Mouse (Mus musculus): ENCODE data around the gene Cdk2ap1.
"Not testable (repeated sequence)": the region's sequence is repeated elsewhere in the genome, so short reads cannot be mapped to it uniquely, and the experiment has no call there.

DNA sequence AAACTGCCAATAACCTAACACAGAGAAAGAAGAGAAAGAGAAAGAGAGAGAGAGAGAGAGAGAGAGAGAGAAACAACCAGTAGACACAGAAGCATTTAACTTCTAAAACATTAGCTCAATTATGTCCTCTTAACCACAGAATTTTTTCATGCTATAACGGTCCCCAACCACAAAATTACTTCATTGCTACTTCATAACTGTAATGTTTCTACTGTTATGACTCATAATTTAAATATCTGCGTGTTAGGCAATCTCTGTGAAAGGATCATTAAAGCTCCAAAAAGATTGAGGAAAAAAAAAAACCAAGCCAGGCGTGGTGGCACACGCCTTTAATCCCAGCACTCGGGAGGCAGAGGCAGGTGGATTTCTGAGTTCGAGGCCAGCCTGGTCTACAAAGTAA is 60.0 kb downstream of the Cdk2ap1 start:
- TF ChIP-seq CTCF, POLR2A (IDR thresholded peaks at IDR 0.05; ENCODE audit: insufficient read depth, low read depth, low read length): not testable (repeated sequence)

Data from olfactory bulb, adult 2 months (tissue).